Mouse (Mus musculus) limb, embryonic 10.5 days (tissue): ENCODE results near the gene Bsn. TPM values are rescaled to one million over a fixed set of nuclear protein-coding genes. Genes with fewer than 3 reads are reported as not detected.

Source experiments
- DNase-seq: peaks from one replicate; pipeline ENCODE4 v3.0.0-alpha.2; 2017; ENCODE audit warnings: low spot score
- H3K27ac ChIP-seq: fragments of 300-500 bp; sonication (generic); 2 replicates; pipeline ENCODE4 v1.5.1; 2016; ENCODE audit warnings: mild to moderate bottlenecking
- H3K27me3 ChIP-seq: fragments of 300-500 bp; sonication (generic); 2 replicates; pipeline ENCODE4 v1.6.1; 2016; ENCODE audit warnings: low read depth, mild to moderate bottlenecking; ENCODE audit not compliant: poor library complexity, severe bottlenecking
- H3K36me3 ChIP-seq: fragments of 300-500 bp; sonication (generic); 2 replicates; pipeline ENCODE4 v1.6.1; 2016; ENCODE audit warnings: mild to moderate bottlenecking, moderate library complexity
- H3K4me1 ChIP-seq: fragments of 300-500 bp; sonication (generic); 2 replicates; pipeline ENCODE4 v1.6.1; 2016
- H3K4me3 ChIP-seq: fragments of 300-500 bp; sonication (generic); 2 replicates; pipeline ENCODE4 v1.5.1; 2016; ENCODE audit warnings: mild to moderate bottlenecking, moderate library complexity
- H3K9me3 ChIP-seq: fragments of 300-500 bp; sonication (generic); replicated peaks from 2 replicates; pipeline ENCODE4 v1.6.1; 2016; ENCODE audit warnings: mild to moderate bottlenecking
- WGBS: fragments of 180-500 bp; shearing (Covaris S2); methylation state at CpG from one replicate; pipeline ENCODE4 v1.1.7; 2016; 5-methylcytosine and 5-hydroxymethylcytosine counted together
- polyA plus RNA-seq: library from polyadenylated mRNA; unstranded; fragments of >200 nt; fragmentation: Nextera tagmentation; extraction: Ambion mirVana; gene quantifications from 2 replicates; pipeline ENCODE4 v1.2.1, GENCODE M21; 2016

Bsn gene
- polyA plus RNA-seq, 1 experiment from 2014 or later, result 1.7 TPM

DNA sequence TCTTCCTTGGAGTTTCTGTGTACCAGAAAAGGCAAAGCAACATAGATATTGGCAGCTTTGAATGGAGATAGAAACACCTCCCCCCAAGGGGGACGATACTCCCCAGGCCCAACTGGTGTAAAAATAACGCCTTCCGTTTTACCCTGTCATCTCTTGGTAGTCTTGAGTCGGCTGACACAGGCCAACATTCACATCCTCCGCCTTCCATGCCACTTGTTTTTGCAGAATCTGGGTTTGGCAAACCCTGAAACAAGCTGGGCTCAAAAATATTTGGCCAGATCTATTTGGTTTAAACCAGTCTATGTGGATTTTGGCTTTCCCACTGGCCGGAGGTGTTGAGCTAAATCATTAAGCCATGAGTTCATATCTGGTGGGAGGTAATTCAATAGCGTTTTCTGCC lies 1.2 kb downstream of the Bsn start:
- Histone ChIP-seq H3K4me1 (peaks cover 12% of the 10 kb centered on the region), H3K9me3 (no peaks in the 10 kb centered on the region), H3K36me3 (no peaks in the 10 kb centered on the region), H3K27me3 (peaks cover 46% of the 10 kb centered on the region), H3K27ac (no peak overlapping the region), H3K4me3 (no peak overlapping the region)
- 88% methylated on average over 7 of the region's 7 CpGs for WGBS
- no peak for DNase-seq

DNA sequence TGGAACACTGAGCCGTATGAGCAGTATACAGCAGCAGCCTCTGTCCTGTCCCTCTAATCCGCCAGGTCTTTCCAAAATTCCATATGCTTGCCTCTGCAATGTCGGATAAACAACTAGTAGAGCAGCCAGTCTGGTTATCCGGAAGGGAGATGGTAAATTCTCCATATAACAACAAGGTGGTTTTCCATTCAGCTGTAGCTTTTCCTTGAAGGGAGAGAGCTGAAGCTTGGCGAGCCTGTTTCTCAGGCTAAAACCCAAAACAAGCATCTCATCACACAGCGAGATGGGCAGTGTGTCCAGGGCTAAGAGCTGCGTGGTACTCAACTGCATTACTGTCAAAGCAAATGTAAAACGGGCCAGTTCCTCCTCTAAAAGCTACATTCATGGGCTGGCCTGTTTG lies 1.7 kb downstream of the Bsn start:
- peaks cover 46% of the 10 kb centered on the region for H3K27me3 ChIP-seq
- H3K27ac ChIP-seq, result no peak overlapping the region
- no peak overlapping the region for H3K4me3 ChIP-seq
- DNase-seq, result no peak
- H3K9me3 ChIP-seq, result no peaks in the 10 kb centered on the region
- H3K4me1 ChIP-seq, result peaks cover 12% of the 10 kb centered on the region
- H3K36me3 ChIP-seq, result no peaks in the 10 kb centered on the region
- 77% methylated on average over 8 of the region's 8 CpGs for WGBS

- H3K36me3 ChIP-seq, result no peaks in the 10 kb centered on the region
- no peak for DNase-seq
- H3K4me1 ChIP-seq, result peaks cover 12% of the 10 kb centered on the region
- peaks cover 42% of the 10 kb centered on the region for H3K27me3 ChIP-seq
- H3K9me3 ChIP-seq, result no peaks in the 10 kb centered on the region
- 41% methylated on average over 6 of the region's 6 CpGs for WGBS
- H3K4me3 ChIP-seq, result no peak overlapping the region
- H3K27ac ChIP-seq, result no peak overlapping the region
Measured at GRCm38 (mm10) chr9:108187616-108188015, 2.6 kb downstream of the Bsn start.

GRCm38 (mm10) chr9:108185786-108186185 lies 4.4 kb downstream of the Bsn start:
- 85% methylated on average over 8 of the region's 8 CpGs for WGBS
- H3K27me3 ChIP-seq, result peaks cover 33% of the 10 kb centered on the region
- H3K9me3 ChIP-seq, result no peaks in the 10 kb centered on the region
- H3K4me1 ChIP-seq, result peaks cover 12% of the 10 kb centered on the region
- no peak overlapping the region for H3K4me3 ChIP-seq
- no peak overlapping the region for H3K27ac ChIP-seq
- DNase-seq, result no peak
- H3K36me3 ChIP-seq, result no peaks in the 10 kb centered on the region

GRCm38 (mm10) chr9:108183531-108183994 lies 6.6 kb downstream of the Bsn start:
- no peak overlapping the region for H3K27ac ChIP-seq
- no peaks in the 10 kb centered on the region; the same call in 1 of the 2 replicates for H3K4me1 ChIP-seq
- no peaks in the 10 kb centered on the region for H3K9me3 ChIP-seq
- H3K27me3 ChIP-seq, result peaks cover 13% of the 10 kb centered on the region; the same call in 1 of the 2 replicates
- DNase-seq, result no peak
- H3K4me3 ChIP-seq, result no peak overlapping the region
- WGBS, result 91% methylated on average over 19 of the region's 19 CpGs
- H3K36me3 ChIP-seq, result no peaks in the 10 kb centered on the region

DNA sequence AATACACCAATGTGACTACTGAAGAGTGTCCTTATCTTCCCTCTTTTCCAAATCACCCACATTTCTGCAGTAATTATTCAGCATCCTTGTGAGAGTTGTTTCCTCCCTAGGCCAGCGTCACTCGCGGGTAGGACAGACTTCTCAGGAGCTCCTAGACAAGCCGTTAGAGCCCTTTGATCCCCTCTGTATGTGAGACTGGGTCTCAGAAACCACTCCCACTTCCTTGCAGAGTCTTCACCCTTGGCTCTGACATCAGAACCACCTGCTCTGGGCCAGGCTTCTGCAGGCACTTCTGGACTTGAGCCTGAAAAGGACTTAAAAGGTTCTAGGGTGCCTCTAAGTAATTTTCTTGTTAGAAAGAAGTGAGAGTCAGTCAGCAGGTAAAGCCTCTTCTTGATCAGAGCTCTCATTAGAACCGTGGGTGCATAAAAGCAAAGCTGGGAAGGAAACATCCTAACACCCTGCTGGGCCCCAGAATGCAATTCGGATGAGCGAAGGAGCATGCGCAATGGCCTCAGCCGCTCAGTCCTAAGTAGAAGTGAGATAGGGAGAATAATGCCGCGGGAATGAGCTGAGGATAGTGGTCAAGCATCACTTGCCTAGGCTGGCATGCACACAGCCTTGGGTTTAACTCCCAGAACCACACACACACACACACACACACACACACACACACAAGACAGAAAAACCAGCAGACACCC lies 7.2 kb downstream of the Bsn start:
- H3K9me3 ChIP-seq, result no peaks in the 10 kb centered on the region
- peaks cover 11% of the 10 kb centered on the region; the same call in 1 of the 2 replicates for H3K27me3 ChIP-seq
- H3K4me3 ChIP-seq, result no peak overlapping the region
- DNase-seq, result no peak
- H3K27ac ChIP-seq, result no peak overlapping the region
- H3K36me3 ChIP-seq, result no peaks in the 10 kb centered on the region
- WGBS, result 62% methylated on average over 11 of the region's 11 CpGs
- no peaks in the 10 kb centered on the region; the same call in 1 of the 2 replicates for H3K4me1 ChIP-seq

GRCm38 (mm10) chr9:108178391-108178790 lies 11.8 kb downstream of the Bsn start:
- Histone ChIP-seq H3K27ac (no peak overlapping the region), H3K27me3 (0 out of 2 replicates have a peak, but pooled peaks cover 5% of the 10 kb centered on the region), H3K4me1 (peaks cover 5% of the 10 kb centered on the region), H3K9me3 (no peaks in the 10 kb centered on the region), H3K4me3 (no peak overlapping the region), H3K36me3 (no peaks in the 10 kb centered on the region)
- WGBS, result 81% methylated on average over 5 of the region's 5 CpGs
- DNase-seq, result no peak

DNA sequence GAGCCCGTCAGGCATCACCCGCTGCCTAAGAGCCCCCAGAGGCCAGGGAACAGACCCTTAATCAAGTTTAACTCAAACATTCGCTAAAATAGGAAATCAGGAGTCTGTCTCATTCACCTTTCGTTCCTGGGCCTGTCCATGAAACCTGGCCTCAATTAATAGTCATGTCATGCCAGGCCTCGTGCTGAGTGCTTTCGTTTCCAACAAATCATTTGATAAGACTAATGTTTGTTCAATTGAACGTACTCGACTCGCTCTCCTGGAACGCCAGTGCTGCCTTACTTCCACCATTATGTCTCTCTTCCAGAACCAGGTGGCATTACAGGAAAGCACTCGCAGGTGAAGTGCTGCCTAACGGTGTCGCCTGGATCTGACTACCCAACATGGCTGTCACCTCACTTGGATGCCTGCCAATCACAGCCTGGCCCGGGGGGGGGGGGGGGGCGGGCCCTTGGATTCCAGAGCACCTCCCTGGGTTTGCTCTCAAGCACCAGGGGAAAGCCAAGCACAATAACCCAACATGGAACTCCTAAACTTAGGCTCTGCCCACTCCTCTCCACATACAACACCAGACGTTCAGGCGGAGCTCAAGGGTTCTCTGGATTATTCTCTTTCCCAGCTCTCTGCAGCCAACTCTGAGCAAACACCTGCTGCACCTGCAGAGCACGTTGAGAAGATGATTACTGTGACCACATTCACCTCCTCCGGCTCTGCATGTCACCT lies 14.9 kb downstream of the Bsn start:
- DNase-seq, result no peak
- H3K27ac ChIP-seq, result no peak overlapping the region
- no peaks in the 10 kb centered on the region for H3K9me3 ChIP-seq
- no peaks in the 10 kb centered on the region for H3K36me3 ChIP-seq
- peaks cover 5% of the 10 kb centered on the region; the same call in 1 of the 2 replicates for H3K4me1 ChIP-seq
- no peak overlapping the region for H3K4me3 ChIP-seq
- 0 out of 2 replicates have a peak, but pooled peaks cover 5% of the 10 kb centered on the region for H3K27me3 ChIP-seq
- 80% methylated on average over 19 of the region's 19 CpGs for WGBS

- no peak for DNase-seq
- H3K36me3 ChIP-seq, result no peaks in the 10 kb centered on the region
- H3K4me3 ChIP-seq, result no peak overlapping the region
- no peaks in the 10 kb centered on the region for H3K9me3 ChIP-seq
- 83% methylated on average over 5 of the region's 5 CpGs for WGBS
- H3K4me1 ChIP-seq, result peaks cover 5% of the 10 kb centered on the region; the same call in 1 of the 2 replicates
- no peaks in the 10 kb centered on the region for H3K27me3 ChIP-seq
- H3K27ac ChIP-seq, result no peak overlapping the region
Measured at GRCm38 (mm10) chr9:108172777-108173350, 17.3 kb downstream of the Bsn start.

DNA sequence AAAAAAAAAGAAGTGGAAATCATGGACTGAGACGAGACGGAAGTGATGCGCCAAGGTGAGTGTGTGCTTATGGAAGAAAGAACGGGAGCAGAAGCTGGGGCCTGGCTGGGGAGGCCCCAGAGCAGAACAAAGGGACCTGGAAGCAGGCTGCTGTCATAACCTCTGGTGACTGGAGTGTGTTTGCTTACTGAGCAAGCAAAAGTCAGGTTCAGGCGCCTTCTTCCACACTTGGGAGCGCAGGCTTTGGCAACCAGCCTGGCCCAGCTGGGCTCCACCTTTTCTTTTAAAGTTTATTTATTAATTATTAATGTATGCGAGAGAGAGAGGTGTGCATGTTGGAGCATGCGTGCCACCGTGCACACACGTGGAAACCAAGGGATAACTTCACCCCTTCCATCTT lies 20.4 kb downstream of the Bsn start:
- no peaks in the 10 kb centered on the region for H3K27me3 ChIP-seq
- H3K4me3 ChIP-seq, result no peak overlapping the region
- H3K27ac ChIP-seq, result 0 out of 2 replicates have a peak overlapping the region, but pooled peaks have one; percentile 9
- DNase-seq, result no peak
- no peaks in the 10 kb centered on the region for H3K9me3 ChIP-seq
- no peaks in the 10 kb centered on the region for H3K36me3 ChIP-seq
- H3K4me1 ChIP-seq, result no peaks in the 10 kb centered on the region
- WGBS, result 90% methylated on average over 10 of the region's 10 CpGs

GRCm38 (mm10) chr9:108165143-108165542 lies 25.0 kb downstream of the Bsn start:
- H3K27ac ChIP-seq, result no peak overlapping the region
- DNase-seq, result no peak
- no peaks in the 10 kb centered on the region for H3K36me3 ChIP-seq
- H3K4me1 ChIP-seq, result no peaks in the 10 kb centered on the region
- H3K4me3 ChIP-seq, result no peak overlapping the region
- peaks cover 4% of the 10 kb centered on the region; the same call in 1 of the 2 replicates for H3K27me3 ChIP-seq
- no peaks in the 10 kb centered on the region for H3K9me3 ChIP-seq
- 42% methylated on average over 8 of the region's 8 CpGs for WGBS

DNA sequence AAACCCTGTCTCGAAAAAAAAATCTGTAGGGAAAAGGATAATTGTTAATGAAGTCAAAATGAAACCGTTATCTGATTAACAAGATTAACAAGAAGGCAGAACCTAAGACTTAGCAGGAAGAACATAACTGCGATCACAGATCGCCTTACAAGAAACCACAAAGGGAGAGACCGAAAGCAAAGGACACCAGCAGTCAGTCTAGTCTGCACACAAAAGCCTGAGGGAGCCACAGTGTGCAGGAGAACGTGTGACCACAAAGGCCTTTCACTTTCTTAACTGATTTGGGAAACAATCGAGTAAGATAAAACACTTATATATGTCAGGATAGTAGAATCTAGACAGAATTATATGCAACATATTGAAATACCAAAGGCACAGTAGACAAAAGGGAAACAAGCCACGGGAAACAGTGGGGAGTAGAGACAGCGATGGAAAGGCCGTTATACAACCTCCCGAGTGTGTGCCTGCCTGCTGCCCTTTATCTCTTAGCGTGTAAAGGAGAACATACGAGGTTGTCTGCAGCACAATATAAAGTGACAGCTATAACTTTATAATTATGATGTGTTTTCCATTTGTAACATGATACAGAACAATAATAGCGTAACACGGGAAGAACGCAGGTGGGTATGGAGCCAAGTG lies 26.4 kb downstream of the Bsn start:
- 91% methylated on average over 16 of the region's 16 CpGs for WGBS
- Histone ChIP-seq H3K4me3 (no peak overlapping the region), H3K36me3 (no peaks in the 10 kb centered on the region), H3K9me3 (no peaks in the 10 kb centered on the region), H3K4me1 (no peaks in the 10 kb centered on the region), H3K27ac (no peak overlapping the region), H3K27me3 (peaks cover 13% of the 10 kb centered on the region; the same call in 1 of the 2 replicates)
- DNase-seq, result no peak
